Mouse (Mus musculus): ENCODE results near the gene Fnbp1l. TPM values are rescaled to one million over a fixed set of nuclear protein-coding genes. Genes with fewer than 3 reads are reported as not detected.
A peak's percentile ranks its signal among the peaks of the same experiment; 100 is the strongest.

Fnbp1l gene
- polyA plus RNA-seq, 1 experiment from 2014 or later = 4.0 TPM

GRCm38 (mm10) chr3:122566549-122566948, 53.0 kb downstream of the Fnbp1l start:
- H3K9ac ChIP-seq (replicated peaks) = no peak overlapping the region
- no peak overlapping the region for H3K4me3 ChIP-seq (ENCODE audit: low read depth, low read length)
- H3K9me3 ChIP-seq (ENCODE audit: low read length) = no peaks in the 10 kb centered on the region
- H3K4me1 ChIP-seq (ENCODE audit: insufficient read depth) = 0 out of 2 replicates have a peak, but pooled peaks cover 2% of the 10 kb centered on the region
- 27% methylated on average over 4 of the region's 4 CpGs for WGBS (ENCODE audit: insufficient replicate concordance)
- DNase-seq (peak; percentile 24), ATAC-seq (no peak)
- H3K27me3 ChIP-seq (ENCODE audit: insufficient read depth, low read length) = no peaks in the 10 kb centered on the region
- no peak for TF ChIP-seq CTCF (IDR thresholded peaks at IDR 0.05; ENCODE audit: low read depth)
- TF ChIP-seq EP300 (IDR thresholded peaks at IDR 0.05; ENCODE audit: low read depth) = no peak
- peak overlapping the region; percentile 44 for H3K4me2 ChIP-seq (ENCODE audit: low read depth, low read length)
- H3K36me3 ChIP-seq (replicated peaks; ENCODE audit: insufficient read depth, low read length) = no peaks in the 10 kb centered on the region
- peak overlapping the region; percentile 29; the same call in 1 of the 2 replicates for H3K27ac ChIP-seq (ENCODE audit: low read depth)

- WGBS (ENCODE audit: insufficient replicate concordance) = 58% methylated on average over 3 of the region's 3 CpGs
- Histone ChIP-seq H3K4me2 (ENCODE audit: low read depth, low read length) (peak overlapping the region; percentile 44; the same call in 1 of the 2 replicates), H3K4me1 (ENCODE audit: insufficient read depth) (0 out of 2 replicates have a peak, but pooled peaks cover 2% of the 10 kb centered on the region), H3K27me3 (ENCODE audit: insufficient read depth, low read length) (no peaks in the 10 kb centered on the region), H3K36me3 (replicated peaks; ENCODE audit: insufficient read depth, low read length) (no peaks in the 10 kb centered on the region), H3K9ac (replicated peaks) (no peak overlapping the region), H3K9me3 (ENCODE audit: low read length) (no peaks in the 10 kb centered on the region), H3K27ac (ENCODE audit: low read depth) (0 out of 2 replicates have a peak overlapping the region, but pooled peaks have one; percentile 16), H3K4me3 (ENCODE audit: low read depth, low read length) (no peak overlapping the region)
- TF ChIP-seq EP300 (IDR thresholded peaks at IDR 0.05; ENCODE audit: low read depth) (no peak), CTCF (IDR thresholded peaks at IDR 0.05; ENCODE audit: low read depth) (no peak)
- ATAC-seq (no peak), DNase-seq (no peak)
Measured at GRCm38 (mm10) chr3:122566112-122566511, 53.4 kb downstream of the Fnbp1l start.

DNA sequence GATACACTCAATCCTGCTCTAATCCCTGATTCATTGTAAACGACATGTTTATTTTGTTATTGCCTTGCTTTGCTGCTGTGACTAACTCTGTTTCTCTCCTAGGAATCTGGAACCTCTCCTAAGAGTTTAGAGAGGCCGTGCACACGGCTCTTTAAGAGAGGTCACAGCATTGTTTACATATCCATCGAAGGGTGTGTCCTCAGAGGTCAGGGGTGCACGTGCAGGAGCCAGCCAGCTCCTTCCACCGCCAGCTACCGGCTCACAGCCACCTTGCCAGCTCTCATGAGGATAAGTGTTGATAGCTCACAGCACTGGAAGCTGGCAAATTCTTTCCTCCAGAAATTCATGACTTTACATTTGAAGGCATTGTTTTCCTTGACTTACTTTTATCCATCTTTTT, 54.2 kb downstream of the Fnbp1l start:
- H3K9me3 ChIP-seq (ENCODE audit: low read length) = no peaks in the 10 kb centered on the region
- no peak overlapping the region for H3K9ac ChIP-seq (replicated peaks)
- no peak overlapping the region for H3K27ac ChIP-seq (ENCODE audit: low read depth)
- H3K4me3 ChIP-seq (ENCODE audit: low read depth, low read length) = no peak overlapping the region
- no peak for DNase-seq
- H3K27me3 ChIP-seq (ENCODE audit: insufficient read depth, low read length) = no peaks in the 10 kb centered on the region
- H3K4me1 ChIP-seq (ENCODE audit: insufficient read depth) = 0 out of 2 replicates have a peak, but pooled peaks cover 2% of the 10 kb centered on the region
- TF ChIP-seq CTCF (IDR thresholded peaks at IDR 0.05; ENCODE audit: low read depth) (no peak), EP300 (IDR thresholded peaks at IDR 0.05; ENCODE audit: low read depth) (no peak)
- 43% methylated on average over 7 of the region's 7 CpGs for WGBS (ENCODE audit: insufficient replicate concordance)
- no peak for ATAC-seq
- peaks cover 4% of the 10 kb centered on the region; the same call in 1 of the 2 replicates for H3K36me3 ChIP-seq (replicated peaks; ENCODE audit: insufficient read depth, low read length)
- no peak overlapping the region for H3K4me2 ChIP-seq (ENCODE audit: low read depth, low read length)

GRCm38 (mm10) chr3:122557766-122558165, 61.7 kb downstream of the Fnbp1l start:
- no peak for TF ChIP-seq EP300 (IDR thresholded peaks at IDR 0.05; ENCODE audit: low read depth)
- no peaks in the 10 kb centered on the region for H3K9me3 ChIP-seq (ENCODE audit: low read length)
- no peaks in the 10 kb centered on the region for H3K4me1 ChIP-seq (ENCODE audit: insufficient read depth)
- WGBS (ENCODE audit: insufficient replicate concordance) = 63% methylated on average over 2 of the region's 2 CpGs
- no peak for ATAC-seq
- peaks cover 4% of the 10 kb centered on the region for H3K36me3 ChIP-seq (replicated peaks; ENCODE audit: insufficient read depth, low read length)
- H3K27me3 ChIP-seq (ENCODE audit: insufficient read depth, low read length) = no peaks in the 10 kb centered on the region
- no peak overlapping the region for H3K9ac ChIP-seq (replicated peaks)
- no peak overlapping the region for H3K4me3 ChIP-seq (ENCODE audit: low read depth, low read length)
- H3K4me2 ChIP-seq (ENCODE audit: low read depth, low read length) = no peak overlapping the region
- DNase-seq = no peak
- no peak overlapping the region for H3K27ac ChIP-seq (ENCODE audit: low read depth)

DNA sequence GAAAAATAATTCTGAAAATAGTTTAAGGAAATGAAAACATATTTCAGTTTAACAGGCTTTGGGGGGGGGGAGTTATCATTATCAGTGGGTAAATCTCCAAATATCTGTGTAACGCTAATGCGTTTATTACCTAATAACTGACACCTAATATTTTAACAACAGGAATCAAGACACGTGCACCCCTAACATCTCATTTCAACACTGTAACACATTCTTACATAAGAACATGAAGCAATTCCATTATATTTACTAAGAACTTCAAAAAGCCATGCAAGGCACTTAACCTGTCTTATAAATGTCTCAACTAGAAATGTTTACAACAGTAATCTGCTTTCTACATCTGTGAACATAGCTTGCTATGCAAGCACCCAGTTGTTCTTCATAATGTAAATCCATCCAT, 68.3 kb downstream of the Fnbp1l start:
- Histone ChIP-seq H3K4me1 (ENCODE audit: insufficient read depth) (0 out of 2 replicates have a peak, but pooled peaks cover 3% of the 10 kb centered on the region), H3K27me3 (ENCODE audit: insufficient read depth, low read length) (no peaks in the 10 kb centered on the region), H3K9ac (replicated peaks) (no peak overlapping the region), H3K27ac (ENCODE audit: low read depth) (no peak overlapping the region), H3K4me3 (ENCODE audit: low read depth, low read length) (no peak overlapping the region), H3K9me3 (ENCODE audit: low read length) (no peaks in the 10 kb centered on the region), H3K4me2 (ENCODE audit: low read depth, low read length) (no peak overlapping the region), H3K36me3 (replicated peaks; ENCODE audit: insufficient read depth, low read length) (no peaks in the 10 kb centered on the region; the same call in 1 of the 2 replicates)
- ATAC-seq (no peak), DNase-seq (no peak)
- TF ChIP-seq CTCF (IDR thresholded peaks at IDR 0.05; ENCODE audit: low read depth) = no peak
- TF ChIP-seq EP300 (IDR thresholded peaks at IDR 0.05; ENCODE audit: low read depth) = no peak
- WGBS (ENCODE audit: insufficient replicate concordance) = 65% methylated on average over 3 of the region's 3 CpGs

- Histone ChIP-seq H3K9ac (replicated peaks) (no peak overlapping the region), H3K36me3 (replicated peaks; ENCODE audit: insufficient read depth, low read length) (peaks cover 5% of the 10 kb centered on the region; the same call in 1 of the 2 replicates), H3K9me3 (ENCODE audit: low read length) (no peaks in the 10 kb centered on the region), H3K4me3 (ENCODE audit: low read depth, low read length) (no peak overlapping the region), H3K4me2 (ENCODE audit: low read depth, low read length) (no peak overlapping the region), H3K27me3 (ENCODE audit: insufficient read depth, low read length) (no peaks in the 10 kb centered on the region), H3K27ac (ENCODE audit: low read depth) (no peak overlapping the region), H3K4me1 (ENCODE audit: insufficient read depth) (0 out of 2 replicates have a peak, but pooled peaks cover 3% of the 10 kb centered on the region)
- TF ChIP-seq CTCF (IDR thresholded peaks at IDR 0.05; ENCODE audit: low read depth) (no peak), EP300 (IDR thresholded peaks at IDR 0.05; ENCODE audit: low read depth) (no peak)
- DNase-seq = no peak
- ATAC-seq = peak; percentile 35; the same call in 1 of the 2 replicates
- 52% methylated on average over 4 of the region's 4 CpGs for whole genome bisulfite sequencing (ENCODE audit: insufficient replicate concordance)
Measured at GRCm38 (mm10) chr3:122547469-122547868, 72.0 kb downstream of the Fnbp1l start.
